Mouse (Mus musculus): ENCODE measurements around the gene Epor.

Epor gene

GRCm38 (mm10) chr9:21935466-21936131 lies 27.7 kb downstream of the Epor start:
- DNase-seq, result no peak

- DNase-seq, result no peak
These were observed 29.3 kb downstream of the Epor start for GRCm38 (mm10) chr9:21934021-21934420.

GRCm38 (mm10) chr9:21932445-21933137 lies 30.7 kb downstream of the Epor start:
- no peak for DNase-seq

GRCm38 (mm10) chr9:21932006-21932405 lies 31.3 kb downstream of the Epor start:
- DNase-seq, result no peak

- DNase-seq, result no peak
These were observed 34.1 kb downstream of the Epor start for GRCm38 (mm10) chr9:21929208-21929607.

- DNase-seq, result peak; percentile 91
These were observed 36.0 kb downstream of the Epor start, which contains the start of the genes Ccdc159 and Tmem205 for GRCm38 (mm10) chr9:21927208-21927753. Gene Ccdc159, plus strand, starts transcription at chr9:21927471. Gene Tmem205, minus strand, starts transcription at chr9:21927556.

- DNase-seq, result no peak
These were observed 36.5 kb downstream of the Epor start for GRCm38 (mm10) chr9:21926784-21927183.

- DNase-seq, result peak; percentile 37
These were observed 37.2 kb downstream of the Epor start for GRCm38 (mm10) chr9:21926155-21926554.

- DNase-seq, result no peak
These were observed 37.8 kb downstream of the Epor start for GRCm38 (mm10) chr9:21925506-21925905.

- no peak for DNase-seq
These were observed 38.3 kb downstream of the Epor start for GRCm38 (mm10) chr9:21925034-21925433.

- DNase-seq, result peak; percentile 85
These were observed 39.2 kb downstream of the Epor start for GRCm38 (mm10) chr9:21924099-21924493.

GRCm38 (mm10) chr9:21923490-21924098 lies 39.7 kb downstream of the Epor start:
- no peak for DNase-seq

GRCm38 (mm10) chr9:21923036-21923435 lies 40.3 kb downstream of the Epor start:
- DNase-seq, result no peak

- no peak for DNase-seq
These were observed 44.5 kb downstream of the Epor start for GRCm38 (mm10) chr9:21918692-21919384.

GRCm38 (mm10) chr9:21918035-21918592 lies 45.2 kb downstream of the Epor start, which contains the start of gene Rab3d:
Gene Rab3d, minus strand, starts transcription at chr9:21918192.
- DNase-seq, result peak; percentile 96

- DNase-seq, result no peak
These were observed 45.7 kb downstream of the Epor start for GRCm38 (mm10) chr9:21917493-21918034.

GRCm38 (mm10) chr9:21916851-21917492 lies 46.3 kb downstream of the Epor start:
- DNase-seq, result no peak

GRCm38 (mm10) chr9:21909474-21910223 lies 53.7 kb downstream of the Epor start:
- no peak for DNase-seq
